Mouse (Mus musculus): ENCODE measurements around the gene Fam160b1.

Gene Fam160b1

DNA sequence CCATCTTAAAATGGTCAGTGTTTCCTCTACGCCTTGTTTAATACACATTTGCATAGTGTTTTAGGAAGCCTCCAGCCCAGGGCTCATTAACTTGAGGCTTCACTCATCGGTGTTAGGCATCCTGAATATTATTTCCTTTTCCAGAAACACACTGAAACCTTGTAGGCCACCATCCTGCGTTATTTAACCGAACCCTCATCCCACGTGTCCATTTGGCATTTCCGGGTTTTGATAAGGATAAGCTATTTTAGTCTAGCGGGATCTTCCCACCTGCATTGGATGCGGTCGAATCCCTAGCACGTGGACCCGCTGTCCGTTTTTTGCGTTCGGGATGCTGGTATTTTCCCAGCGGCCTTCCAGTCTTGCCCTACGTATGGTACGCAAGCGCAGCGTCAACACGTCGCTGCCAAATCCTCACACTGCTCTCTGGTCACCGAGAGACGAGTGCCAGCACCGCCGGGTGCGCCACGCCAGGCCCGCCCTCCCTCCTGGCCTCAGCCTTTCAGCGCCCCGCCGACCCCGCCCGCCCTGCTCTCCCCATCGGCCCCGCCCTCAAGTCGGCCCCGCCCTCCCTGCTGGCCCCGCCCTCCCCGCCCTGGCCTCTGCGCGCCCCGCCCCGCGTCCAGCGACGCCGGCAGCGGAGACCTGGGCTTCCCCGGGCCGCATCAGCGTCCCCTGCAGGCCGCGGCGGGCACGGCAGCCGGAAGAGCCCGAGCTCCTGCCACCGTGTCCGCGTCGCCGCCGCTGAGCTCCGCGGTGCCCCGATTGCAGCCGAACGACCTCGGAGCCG is at the start of gene Fam160b1:
Fam160b1 (plus strand) TSS at position 340 of the 790 bp plus-strand sequence.
- peak; percentile 93 for DNase-seq

- no peak for DNase-seq
These were observed 47.3 kb upstream of the Fam160b1 start for GRCm38 (mm10) chr19:57313226-57313625.

- peak; percentile 41 for DNase-seq
These were observed 46.6 kb upstream of the Fam160b1 start for GRCm38 (mm10) chr19:57313891-57314345.

- peak; percentile 58 for DNase-seq
These were observed 46.0 kb upstream of the Fam160b1 start, which contains the start of gene Ablim1 for GRCm38 (mm10) chr19:57314346-57315012. Ablim1 (minus strand) TSS chr19:57314919.

DNA sequence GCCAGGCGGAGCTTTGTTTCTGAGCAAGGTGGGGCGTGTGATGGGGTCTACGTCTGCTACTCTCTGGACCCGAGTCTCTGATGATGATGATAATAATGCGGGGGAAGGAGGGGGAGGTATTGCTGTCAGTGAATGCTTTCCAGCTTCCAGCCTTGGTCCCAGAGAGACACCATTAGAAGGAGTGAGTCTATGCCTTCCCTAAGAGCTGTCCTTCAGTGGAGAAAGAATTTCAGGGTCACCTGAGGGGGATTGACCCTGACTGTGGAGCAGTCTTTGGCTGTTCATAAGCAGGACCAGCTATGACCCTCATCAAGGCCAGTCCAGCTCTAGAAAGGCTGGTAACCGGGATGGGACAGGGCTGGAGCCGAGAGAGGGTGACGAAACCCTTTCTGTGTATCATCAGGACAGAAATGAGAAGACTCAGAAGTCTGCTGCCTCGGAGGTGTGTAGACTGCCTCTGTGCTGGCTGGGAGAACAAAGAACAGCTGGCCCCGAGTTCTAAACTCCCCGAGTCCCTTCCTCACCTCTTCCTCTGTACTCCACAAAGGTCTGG is 45.4 kb upstream of the Fam160b1 start:
- no peak for DNase-seq

GRCm38 (mm10) chr19:57316597-57316996 is 43.9 kb upstream of the Fam160b1 start:
- DNase-seq = no peak

- no peak for DNase-seq
These were observed 39.7 kb upstream of the Fam160b1 start for GRCm38 (mm10) chr19:57320656-57321382.

- DNase-seq = no peak
These were observed 38.6 kb upstream of the Fam160b1 start for GRCm38 (mm10) chr19:57321839-57322238.

- no peak for DNase-seq
These were observed 38.0 kb upstream of the Fam160b1 start for GRCm38 (mm10) chr19:57322491-57322890.

DNA sequence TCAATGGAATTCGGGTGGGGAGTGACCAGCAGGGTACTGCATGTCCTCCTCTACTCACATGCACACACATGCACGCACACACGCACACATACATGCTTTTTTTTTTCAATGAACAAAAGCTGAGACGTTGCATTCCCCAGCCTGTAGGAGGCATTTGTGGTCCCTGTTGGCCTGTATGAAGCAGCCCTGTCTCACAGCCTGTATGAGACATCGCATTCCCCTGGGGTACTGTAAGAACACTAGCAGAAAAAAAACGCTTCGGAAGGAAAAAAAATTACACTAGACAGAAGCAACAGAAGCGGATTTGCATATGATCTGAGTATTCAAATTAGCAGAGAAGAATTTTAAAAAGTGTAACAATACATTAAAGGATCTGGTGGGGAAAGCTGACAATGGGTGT is 37.4 kb upstream of the Fam160b1 start:
- no peak for DNase-seq

DNA sequence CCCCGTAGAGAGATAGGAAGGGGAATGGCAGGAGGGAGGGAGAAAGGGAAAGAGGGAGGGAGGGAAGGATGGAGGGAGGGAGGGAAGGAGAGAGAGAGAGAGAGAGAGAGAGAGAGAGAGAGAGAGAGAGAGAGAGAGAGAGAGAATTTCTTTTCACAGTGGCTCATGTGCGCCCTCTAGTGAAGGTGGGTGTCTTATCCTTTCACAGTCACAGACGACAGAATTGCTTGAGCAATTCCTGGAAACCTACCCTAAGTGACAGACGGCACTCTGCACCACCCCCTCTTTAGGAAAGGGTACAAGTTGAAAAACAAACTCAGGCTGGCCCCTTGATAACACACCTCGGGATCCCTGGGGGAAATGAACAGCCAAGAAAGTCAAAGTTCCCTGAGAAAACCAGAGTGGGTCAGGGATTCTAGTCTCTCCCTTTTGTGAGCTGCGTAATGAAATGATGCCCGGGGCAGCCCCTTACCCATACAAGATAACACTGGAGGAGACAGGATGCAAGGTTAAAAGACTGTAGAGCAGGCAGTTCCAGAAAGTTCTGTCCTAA is 34.7 kb upstream of the Fam160b1 start:
- peak; percentile 65 for DNase-seq

DNA sequence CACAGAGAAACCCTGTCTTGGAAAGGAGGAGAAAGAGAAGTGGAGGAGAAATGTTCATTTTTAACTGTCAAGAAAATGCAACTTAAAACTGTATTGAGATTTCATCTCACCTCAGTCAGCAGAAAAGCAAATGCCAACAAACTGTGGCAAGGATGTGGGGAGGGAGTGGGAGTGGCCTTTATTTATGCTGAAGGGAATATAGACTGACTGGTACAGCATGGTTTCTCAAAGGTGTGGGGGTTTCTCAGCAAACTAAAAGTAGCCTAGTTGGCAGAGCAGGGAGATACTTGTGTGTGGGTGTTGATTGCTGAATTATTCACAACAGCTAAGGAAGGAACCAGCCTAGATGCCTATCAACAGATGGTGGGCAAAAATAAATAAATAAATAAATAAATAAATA is 32.8 kb upstream of the Fam160b1 start:
- DNase-seq = no peak

GRCm38 (mm10) chr19:57328269-57328668 is 32.2 kb upstream of the Fam160b1 start:
- DNase-seq = no peak

DNA sequence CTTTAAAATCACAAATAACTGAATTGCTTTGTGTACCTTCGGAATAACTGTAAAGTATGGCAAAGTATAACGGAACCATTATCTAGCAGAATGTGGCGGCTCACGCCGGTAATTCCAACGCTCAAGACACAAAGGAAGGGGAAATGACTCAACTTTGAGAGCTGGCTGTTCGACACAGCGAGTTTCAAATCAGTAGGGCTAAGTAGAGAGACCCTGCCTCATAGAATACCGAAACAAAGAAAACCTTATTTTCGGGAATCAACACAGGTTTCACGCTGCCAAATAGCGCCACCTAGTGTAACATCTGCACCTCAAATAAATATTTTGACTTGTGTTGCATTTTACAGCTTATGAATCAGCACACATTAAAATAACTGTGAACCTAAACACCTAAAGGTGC is 31.7 kb upstream of the Fam160b1 start:
- no peak for DNase-seq

- no peak for DNase-seq
These were observed 30.2 kb upstream of the Fam160b1 start for GRCm38 (mm10) chr19:57330309-57330708.

DNA sequence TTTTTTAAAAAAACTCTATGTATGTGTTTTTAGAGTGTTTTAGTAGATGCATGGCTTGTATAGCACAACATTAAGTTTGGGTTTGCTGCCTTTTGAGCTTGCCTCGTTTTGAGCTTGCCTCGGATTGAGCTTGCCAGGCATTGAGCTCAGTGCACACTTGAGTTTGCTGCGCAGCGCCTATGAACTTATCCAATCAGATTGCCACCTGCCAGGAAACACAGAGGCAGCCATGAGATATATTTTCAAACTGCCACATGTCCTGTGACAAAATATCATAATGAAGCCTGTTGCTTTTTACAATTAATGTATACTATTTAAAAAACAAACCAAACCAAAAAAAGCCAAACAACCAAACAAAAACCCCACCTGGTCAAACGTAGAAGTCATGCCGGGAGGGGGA is 29.2 kb upstream of the Fam160b1 start:
- no peak for DNase-seq

DNA sequence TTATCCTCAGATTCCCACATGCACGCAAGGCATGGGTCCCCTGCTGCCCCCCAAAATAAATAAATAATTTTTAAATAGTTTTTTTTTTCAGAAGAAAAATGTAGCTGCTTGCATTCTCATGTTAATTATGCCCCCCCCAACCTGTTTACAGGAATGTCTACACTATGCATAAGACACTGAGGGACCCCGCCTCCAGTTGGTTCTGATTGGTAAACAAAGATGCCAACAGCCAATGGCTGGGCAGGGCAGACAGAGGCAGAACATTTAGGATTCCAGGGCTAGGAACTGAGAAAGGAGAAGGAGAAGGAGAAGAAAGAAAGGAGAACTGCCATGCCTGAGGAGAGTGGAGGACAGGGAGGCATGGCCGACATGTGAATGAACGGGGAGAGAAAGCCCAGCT is 27.1 kb upstream of the Fam160b1 start:
- no peak for DNase-seq

DNA sequence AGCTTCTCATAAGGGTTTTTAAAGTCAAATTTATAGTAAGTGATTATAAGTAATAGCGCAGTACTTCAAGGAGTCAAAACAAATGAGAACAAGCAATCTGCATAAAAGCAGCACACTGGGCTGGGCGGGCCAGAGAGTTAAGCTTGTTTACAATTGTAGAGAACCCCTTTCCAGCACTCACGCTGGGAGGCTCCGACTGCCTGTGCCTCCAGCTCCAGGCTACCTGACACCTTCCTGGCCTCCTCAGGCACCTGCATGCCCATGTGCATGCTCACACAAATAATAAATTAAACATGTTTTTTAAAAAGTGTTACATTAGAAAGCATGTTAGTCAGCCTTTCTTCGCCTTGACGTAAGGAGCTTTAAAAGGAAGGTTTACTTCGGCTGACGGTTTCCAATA is 25.3 kb upstream of the Fam160b1 start:
- no peak for DNase-seq

- no peak for DNase-seq
These were observed 21.1 kb upstream of the Fam160b1 start for GRCm38 (mm10) chr19:57339281-57339864.

DNA sequence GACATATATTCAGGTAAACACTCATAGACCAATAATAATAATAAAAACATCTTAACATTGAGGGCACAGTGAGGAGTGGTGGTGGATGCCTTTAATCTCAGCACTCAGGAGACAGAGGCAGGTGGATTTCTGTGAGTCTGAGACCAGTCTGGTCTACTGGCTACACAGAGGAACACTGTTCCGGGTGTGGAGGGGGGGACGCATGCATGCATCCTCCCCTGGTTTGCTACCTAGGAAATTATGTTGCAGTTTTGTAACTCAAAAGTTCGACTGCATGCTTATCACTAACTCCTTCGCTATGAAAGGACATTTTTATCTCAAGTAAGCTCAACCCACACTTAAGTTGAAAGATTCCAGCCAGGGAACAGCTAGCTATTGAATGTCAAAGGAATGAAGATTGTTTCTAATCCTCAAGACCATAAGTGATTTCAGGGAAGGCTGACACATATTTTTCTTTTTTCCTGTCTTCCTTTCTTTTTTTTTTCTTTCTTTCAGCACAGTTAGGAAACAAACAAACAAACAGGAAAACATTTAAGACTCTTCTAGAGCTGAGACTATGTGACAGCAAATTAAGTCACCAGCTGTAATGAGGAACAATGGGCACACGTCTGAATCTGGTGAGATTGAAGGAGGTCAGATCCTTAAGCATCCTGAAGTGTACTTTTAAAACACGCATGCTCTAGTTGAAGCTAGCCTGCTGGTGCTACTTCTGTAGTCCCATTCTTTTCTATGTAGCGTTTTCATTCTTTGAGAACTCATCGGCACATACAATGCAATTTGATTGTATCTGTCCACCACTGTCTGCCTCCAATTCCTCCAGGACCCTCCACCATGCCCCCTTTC is 19.4 kb upstream of the Fam160b1 start:
- no peak for DNase-seq

DNA sequence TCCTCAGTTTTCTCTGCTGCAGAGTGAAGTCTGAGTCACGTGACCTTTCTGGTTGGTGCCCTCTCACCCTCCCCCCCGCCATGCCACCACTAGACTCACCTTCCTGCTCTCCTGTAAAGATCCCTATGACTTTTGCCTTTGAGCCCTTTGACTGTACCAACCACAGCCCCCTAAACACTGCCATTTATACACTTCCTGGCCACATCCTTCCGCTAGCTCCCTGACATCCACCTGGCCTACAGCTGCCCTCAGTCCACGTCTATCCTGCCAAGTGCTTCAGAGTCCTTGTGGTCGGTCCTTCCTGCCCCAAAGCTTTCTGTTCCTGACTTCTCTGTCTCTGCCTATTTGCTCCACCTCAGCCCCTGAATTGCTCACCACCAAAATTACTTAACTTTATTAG is 16.6 kb upstream of the Fam160b1 start:
- DNase-seq = no peak

GRCm38 (mm10) chr19:57344678-57345077 is 15.8 kb upstream of the Fam160b1 start:
- no peak for DNase-seq
